Mouse (Mus musculus): ENCODE results near the gene Sectm1b. TPM values are rescaled to one million over a fixed set of nuclear protein-coding genes. Genes with fewer than 3 reads are reported as not detected.
"Not testable (repeated sequence)": the region's sequence is repeated elsewhere in the genome, so short reads cannot be mapped to it uniquely, and the experiment has no call there.

The Sectm1b gene
- 0.34 and 0.72 TPM in 2 replicates for polyA plus RNA-seq (2014; fragmentation: Nextera tagmentation; extraction: Ambion mirVana)

GRCm38 (mm10) chr11:121063379-121063778 is at the start of gene Sectm1b:
Gene Sectm1b, minus strand, starts transcription at chr11:121063569.
- no peaks in the 10 kb centered on the region for H3K4me1 ChIP-seq (ENCODE audit: control insufficient read depth, insufficient read depth, low read length)
- no peak within 1 kb of the TSS for H3K4me2 ChIP-seq (ENCODE audit: low read depth, low read length)
- no peak within 1 kb of the TSS for H3K4me3 ChIP-seq (ENCODE audit: low read depth, low read length)
- H3K27ac ChIP-seq (replicated peaks; ENCODE audit: low read depth, low read length): no peak within 1 kb of the TSS
- DNase-seq (ENCODE audit: low spot score): no peak
- no peaks in the 10 kb centered on the region for H3K36me3 ChIP-seq (ENCODE audit: control insufficient read depth, insufficient read depth, low read length)
- no peak for ATAC-seq (ENCODE audit: low read depth)
- H3K9ac ChIP-seq (ENCODE audit: low read depth, low read length): no peak within 1 kb of the TSS
- 68% methylated on average over 5 of the region's 5 CpGs for WGBS
- no peaks in the 10 kb centered on the region for H3K9me3 ChIP-seq (ENCODE audit: control insufficient read depth, low read length)
- H3K27me3 ChIP-seq (replicated peaks; ENCODE audit: control insufficient read depth, insufficient read depth, low read length): no peaks in the 10 kb centered on the region

DNA sequence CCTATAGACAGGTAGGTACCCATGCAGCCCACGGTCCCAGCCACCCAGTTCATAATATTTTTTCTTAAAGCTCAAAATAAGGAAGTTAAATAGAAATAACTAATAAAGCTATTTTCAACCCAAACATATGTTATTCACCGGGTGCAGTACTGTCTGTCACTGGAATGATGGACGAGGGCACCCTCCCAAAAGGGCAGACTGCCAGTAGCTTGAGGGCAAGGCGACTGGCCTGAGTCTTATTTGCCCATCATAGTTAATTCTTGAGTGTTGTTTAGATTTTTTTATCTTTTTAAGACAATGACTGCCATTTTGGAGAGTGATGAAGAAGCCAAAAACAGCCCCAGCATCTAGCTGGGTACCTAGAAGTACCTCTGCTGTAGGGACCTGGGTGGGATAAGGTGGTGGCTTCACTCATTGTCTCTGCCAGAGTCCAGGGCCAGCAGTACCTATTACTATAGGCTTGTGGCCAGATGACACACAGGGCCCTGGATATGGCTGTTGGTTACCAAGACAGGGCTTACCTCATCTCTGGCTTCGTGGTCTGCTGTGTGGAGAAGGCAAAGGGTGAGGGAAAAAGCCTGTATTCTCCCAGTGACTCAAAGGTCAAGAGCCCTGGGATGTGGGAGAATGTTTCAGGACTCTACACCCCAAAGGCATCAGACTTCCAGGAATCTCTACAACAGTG is 48.9 kb upstream of the Sectm1b start:
- WGBS: 81% methylated on average over 5 of the region's 5 CpGs
- Histone ChIP-seq H3K9me3 (ENCODE audit: control insufficient read depth, low read length) (no peaks in the 10 kb centered on the region), H3K27me3 (replicated peaks; ENCODE audit: control insufficient read depth, insufficient read depth, low read length) (no peaks in the 10 kb centered on the region), H3K27ac (replicated peaks; ENCODE audit: low read depth, low read length) (no peak overlapping the region), H3K36me3 (ENCODE audit: control insufficient read depth, insufficient read depth, low read length) (no peaks in the 10 kb centered on the region), H3K4me2 (ENCODE audit: low read depth, low read length) (no peak overlapping the region), H3K4me3 (ENCODE audit: low read depth, low read length) (no peak overlapping the region), H3K4me1 (ENCODE audit: control insufficient read depth, insufficient read depth, low read length) (no peaks in the 10 kb centered on the region), H3K9ac (ENCODE audit: low read depth, low read length) (no peak overlapping the region)
- DNase-seq (ENCODE audit: low spot score) (no peak), ATAC-seq (ENCODE audit: low read depth) (no peak)

GRCm38 (mm10) chr11:121111601-121112000 is 48.2 kb upstream of the Sectm1b start:
- Histone ChIP-seq H3K9me3 (ENCODE audit: control insufficient read depth, low read length) (no peaks in the 10 kb centered on the region), H3K4me1 (ENCODE audit: control insufficient read depth, insufficient read depth, low read length) (no peaks in the 10 kb centered on the region), H3K4me2 (ENCODE audit: low read depth, low read length) (no peak overlapping the region), H3K9ac (ENCODE audit: low read depth, low read length) (no peak overlapping the region), H3K4me3 (ENCODE audit: low read depth, low read length) (no peak overlapping the region), H3K27me3 (replicated peaks; ENCODE audit: control insufficient read depth, insufficient read depth, low read length) (no peaks in the 10 kb centered on the region), H3K36me3 (ENCODE audit: control insufficient read depth, insufficient read depth, low read length) (no peaks in the 10 kb centered on the region), H3K27ac (replicated peaks; ENCODE audit: low read depth, low read length) (no peak overlapping the region)
- 80% methylated on average over 1 of the region's 1 CpGs for WGBS
- ATAC-seq (ENCODE audit: low read depth): no peak
- DNase-seq (ENCODE audit: low spot score): peak; percentile 33

- no peak overlapping the region for H3K4me2 ChIP-seq (ENCODE audit: low read depth, low read length)
- H3K27me3 ChIP-seq (replicated peaks; ENCODE audit: control insufficient read depth, insufficient read depth, low read length): no peaks in the 10 kb centered on the region
- no peaks in the 10 kb centered on the region for H3K9me3 ChIP-seq (ENCODE audit: control insufficient read depth, low read length)
- DNase-seq (ENCODE audit: low spot score) (no peak), ATAC-seq (ENCODE audit: low read depth) (no peak)
- no peaks in the 10 kb centered on the region for H3K4me1 ChIP-seq (ENCODE audit: control insufficient read depth, insufficient read depth, low read length)
- no peak overlapping the region for H3K4me3 ChIP-seq (ENCODE audit: low read depth, low read length)
- WGBS: 88% methylated on average over 3 of the region's 3 CpGs
- no peak overlapping the region for H3K9ac ChIP-seq (ENCODE audit: low read depth, low read length)
- no peaks in the 10 kb centered on the region for H3K36me3 ChIP-seq (ENCODE audit: control insufficient read depth, insufficient read depth, low read length)
- H3K27ac ChIP-seq (replicated peaks; ENCODE audit: low read depth, low read length): no peak overlapping the region
Measured at GRCm38 (mm10) chr11:121111051-121111450, 47.7 kb upstream of the Sectm1b start.

DNA sequence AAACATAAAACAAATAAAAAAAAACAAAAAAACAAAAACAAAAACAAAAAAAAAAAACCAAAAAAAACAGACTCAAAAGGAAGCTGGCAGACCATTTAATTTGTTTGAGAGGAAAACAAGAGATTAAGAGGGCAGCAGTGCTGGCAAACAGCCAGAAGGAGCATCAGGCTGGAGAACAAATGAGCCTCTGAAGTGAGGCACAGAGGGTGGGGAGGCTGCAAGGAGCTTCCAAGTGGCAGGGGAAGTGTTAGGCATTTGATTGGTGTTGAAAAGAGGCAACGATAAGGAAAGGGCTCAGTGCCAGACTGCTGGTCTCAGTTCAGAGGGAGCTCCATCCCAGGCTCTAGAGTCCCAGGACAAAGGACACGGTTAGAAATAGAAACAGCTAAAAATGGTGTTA is 46.6 kb upstream of the Sectm1b start:
- Histone ChIP-seq H3K4me3 (ENCODE audit: low read depth, low read length) (no peak overlapping the region), H3K4me2 (ENCODE audit: low read depth, low read length) (no peak overlapping the region), H3K9me3 (ENCODE audit: control insufficient read depth, low read length) (no peaks in the 10 kb centered on the region), H3K27me3 (replicated peaks; ENCODE audit: control insufficient read depth, insufficient read depth, low read length) (no peaks in the 10 kb centered on the region), H3K4me1 (ENCODE audit: control insufficient read depth, insufficient read depth, low read length) (no peaks in the 10 kb centered on the region), H3K27ac (replicated peaks; ENCODE audit: low read depth, low read length) (no peak overlapping the region), H3K9ac (ENCODE audit: low read depth, low read length) (no peak overlapping the region), H3K36me3 (ENCODE audit: control insufficient read depth, insufficient read depth, low read length) (no peaks in the 10 kb centered on the region)
- ATAC-seq (ENCODE audit: low read depth) (peak; percentile 50; the same call in 1 of the 2 replicates), DNase-seq (ENCODE audit: low spot score) (peak; percentile 84)
- 20% methylated on average over 2 of the region's 2 CpGs for WGBS

DNA sequence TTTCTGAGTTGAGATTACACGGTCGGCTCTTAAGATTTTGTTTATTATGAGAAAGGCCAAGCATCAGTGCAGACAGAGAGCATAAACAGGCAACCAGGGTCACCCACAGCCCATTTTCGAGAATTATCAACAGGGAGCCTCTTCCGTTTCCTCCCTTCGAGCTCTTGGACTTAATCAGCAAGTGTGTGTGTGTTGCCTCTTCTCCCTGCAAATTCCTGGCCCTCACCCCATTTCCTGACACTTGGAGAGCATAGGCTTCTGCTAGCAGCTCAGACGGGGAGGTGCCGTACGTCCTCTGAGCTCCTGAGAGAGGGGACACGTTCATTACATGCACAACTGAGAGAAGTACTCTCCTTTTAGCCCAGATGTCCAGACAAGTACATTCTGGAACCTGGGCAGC is 44.7 kb upstream of the Sectm1b start:
- no peak for ATAC-seq (ENCODE audit: low read depth)
- H3K4me3 ChIP-seq (ENCODE audit: low read depth, low read length): no peak overlapping the region

GRCm38 (mm10) chr11:121107242-121107641 is 43.9 kb upstream of the Sectm1b start:
- 67% methylated on average over 1 of the region's 1 CpGs for WGBS
- not testable (repeated sequence) for ATAC-seq (ENCODE audit: low read depth)

More for the DNA sequence above, 44.7 kb upstream of the Sectm1b start:
- H3K36me3 ChIP-seq (ENCODE audit: control insufficient read depth, insufficient read depth, low read length): no peaks in the 10 kb centered on the region
- H3K27me3 ChIP-seq (replicated peaks; ENCODE audit: control insufficient read depth, insufficient read depth, low read length): no peaks in the 10 kb centered on the region
- WGBS: 65% methylated on average over 9 of the region's 9 CpGs
- no peaks in the 10 kb centered on the region for H3K4me1 ChIP-seq (ENCODE audit: control insufficient read depth, insufficient read depth, low read length)
- no peaks in the 10 kb centered on the region for H3K9me3 ChIP-seq (ENCODE audit: control insufficient read depth, low read length)
- H3K4me2 ChIP-seq (ENCODE audit: low read depth, low read length): no peak overlapping the region
- peak; percentile 20 for DNase-seq (ENCODE audit: low spot score)
- H3K27ac ChIP-seq (replicated peaks; ENCODE audit: low read depth, low read length): no peak overlapping the region
- H3K9ac ChIP-seq (ENCODE audit: low read depth, low read length): no peak overlapping the region

DNA sequence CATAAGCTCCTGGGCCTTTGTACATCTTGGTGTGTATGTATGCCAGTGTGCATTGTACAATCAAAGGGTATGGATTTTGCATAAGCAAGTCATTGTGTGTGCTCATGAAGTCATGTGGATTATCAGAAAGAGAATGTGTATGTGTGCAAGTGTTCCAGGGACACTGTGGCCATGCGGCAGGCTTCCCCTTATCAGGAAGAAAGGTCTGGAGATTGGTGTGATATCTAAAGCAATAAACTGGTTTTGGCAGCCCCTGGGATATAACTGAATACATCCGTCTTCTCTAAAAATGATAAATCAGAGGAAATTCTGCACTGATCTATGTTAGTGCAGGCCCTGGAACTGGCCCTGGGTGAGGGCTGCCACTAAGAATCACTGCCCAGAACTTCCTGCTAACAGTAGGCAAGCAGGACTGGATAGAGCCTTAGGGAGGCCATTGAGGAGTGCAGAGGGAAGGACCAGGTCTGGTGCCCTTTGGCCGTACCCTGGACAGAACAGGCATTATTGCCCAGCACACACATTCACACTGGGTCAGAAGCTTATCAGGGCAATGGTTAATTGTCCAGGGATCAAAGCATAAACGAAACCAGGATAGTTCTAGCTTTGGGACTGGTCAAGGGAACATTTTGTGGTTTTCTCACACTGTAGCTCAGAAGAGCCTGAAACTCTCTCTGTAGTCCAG is 37.9 kb upstream of the Sectm1b start:
- no peaks in the 10 kb centered on the region for H3K27me3 ChIP-seq (replicated peaks; ENCODE audit: control insufficient read depth, insufficient read depth, low read length)
- 85% methylated on average over 4 of the region's 4 CpGs for WGBS
- no peaks in the 10 kb centered on the region for H3K36me3 ChIP-seq (ENCODE audit: control insufficient read depth, insufficient read depth, low read length)
- H3K4me3 ChIP-seq (ENCODE audit: low read depth, low read length): no peak overlapping the region
- no peak overlapping the region for H3K9ac ChIP-seq (ENCODE audit: low read depth, low read length)
- no peak overlapping the region for H3K4me2 ChIP-seq (ENCODE audit: low read depth, low read length)
- H3K9me3 ChIP-seq (ENCODE audit: control insufficient read depth, low read length): no peaks in the 10 kb centered on the region
- DNase-seq (ENCODE audit: low spot score) (no peak), ATAC-seq (ENCODE audit: low read depth) (no peak)
- H3K4me1 ChIP-seq (ENCODE audit: control insufficient read depth, insufficient read depth, low read length): no peaks in the 10 kb centered on the region
- H3K27ac ChIP-seq (replicated peaks; ENCODE audit: low read depth, low read length): no peak overlapping the region

More at GRCm38 (mm10) chr11:121107242-121107641, 43.9 kb upstream of the Sectm1b start:
- H3K4me3 ChIP-seq (ENCODE audit: low read depth, low read length); DNase-seq (ENCODE audit: low spot score); H3K4me2 ChIP-seq (ENCODE audit: low read depth, low read length); H3K4me1 ChIP-seq (ENCODE audit: control insufficient read depth, insufficient read depth, low read length); H3K27me3 ChIP-seq (replicated peaks; ENCODE audit: control insufficient read depth, insufficient read depth, low read length); H3K27ac ChIP-seq (replicated peaks; ENCODE audit: low read depth, low read length); H3K9ac ChIP-seq (ENCODE audit: low read depth, low read length); H3K9me3 ChIP-seq (ENCODE audit: control insufficient read depth, low read length); H3K36me3 ChIP-seq (ENCODE audit: control insufficient read depth, insufficient read depth, low read length): not testable (repeated sequence)

DNA sequence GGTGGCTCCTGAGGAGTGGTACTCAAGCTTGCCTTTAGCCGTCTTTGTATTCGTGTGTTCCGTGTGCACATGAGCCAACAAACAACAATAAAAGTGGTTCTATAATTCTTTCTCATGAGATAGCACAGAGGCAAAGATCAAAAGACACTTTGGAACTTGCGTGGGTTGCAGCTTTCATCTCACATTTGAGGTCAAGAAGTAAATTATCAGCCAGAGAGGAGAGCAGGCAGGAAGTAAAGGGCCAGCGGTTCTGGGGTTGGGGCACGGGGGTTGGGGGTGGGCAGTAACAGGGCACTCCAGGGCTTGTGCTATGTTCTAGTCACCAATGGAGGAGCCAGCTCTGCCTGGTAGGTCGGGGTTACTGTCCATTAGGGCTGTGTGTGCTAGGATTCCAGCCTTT is 37.3 kb upstream of the Sectm1b start:
- no peak overlapping the region for H3K4me2 ChIP-seq (ENCODE audit: low read depth, low read length)
- ATAC-seq (ENCODE audit: low read depth) (no peak), DNase-seq (ENCODE audit: low spot score) (no peak)
- no peaks in the 10 kb centered on the region for H3K9me3 ChIP-seq (ENCODE audit: control insufficient read depth, low read length)
- no peaks in the 10 kb centered on the region for H3K27me3 ChIP-seq (replicated peaks; ENCODE audit: control insufficient read depth, insufficient read depth, low read length)
- WGBS: 60% methylated on average over 7 of the region's 7 CpGs
- H3K9ac ChIP-seq (ENCODE audit: low read depth, low read length): no peak overlapping the region
- H3K36me3 ChIP-seq (ENCODE audit: control insufficient read depth, insufficient read depth, low read length): no peaks in the 10 kb centered on the region
- H3K4me3 ChIP-seq (ENCODE audit: low read depth, low read length): no peak overlapping the region
- no peaks in the 10 kb centered on the region for H3K4me1 ChIP-seq (ENCODE audit: control insufficient read depth, insufficient read depth, low read length)
- no peak overlapping the region for H3K27ac ChIP-seq (replicated peaks; ENCODE audit: low read depth, low read length)
